Mouse (Mus musculus) adrenal gland, adult 8-10 months (tissue): ENCODE results near the gene Hcfc2. TPM values are rescaled to one million over a fixed set of nuclear protein-coding genes. Genes with fewer than 3 reads are reported as not detected.

Source experiments
- DNase-seq: peaks from one replicate; pipeline ENCODE4 v3.0.0; 2022
- total RNA-seq, 4 experiments: library from RNA; stranded (reverse); gene quantifications; 2 replicates each; pipeline ENCODE4 v1.2.4; 2022

Gene Hcfc2
- total RNA-seq, 4 experiments from 2014 or later: 31.6 to 43.2 (median 34.7) TPM

GRCm38 (mm10) chr10:82741354-82741753, 45.4 kb downstream of the Hcfc2 start:
- DNase-seq: no peak

- DNase-seq: no peak
Observed at GRCm38 (mm10) chr10:82741876-82742275, 45.9 kb downstream of the Hcfc2 start.

DNA sequence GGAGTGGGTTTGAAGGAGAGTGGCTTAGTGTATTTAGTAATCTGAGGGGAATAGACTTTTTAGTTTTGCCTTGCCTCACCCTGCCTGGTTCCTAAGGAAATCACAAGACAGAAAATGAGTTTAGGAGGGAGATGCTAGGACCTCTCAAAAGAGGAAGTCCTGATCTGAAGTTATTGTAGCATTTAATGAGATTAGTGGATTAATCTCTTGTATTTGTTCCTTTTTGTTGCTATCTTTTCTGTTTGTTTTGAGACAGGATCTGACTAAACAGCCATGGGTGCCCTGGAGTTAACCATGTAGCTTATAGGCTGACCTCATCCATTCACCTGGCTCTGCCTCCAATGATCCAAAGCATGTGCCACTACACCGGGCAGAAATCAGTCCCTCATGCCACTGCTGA, 46.6 kb downstream of the Hcfc2 start:
- DNase-seq: no peak

DNA sequence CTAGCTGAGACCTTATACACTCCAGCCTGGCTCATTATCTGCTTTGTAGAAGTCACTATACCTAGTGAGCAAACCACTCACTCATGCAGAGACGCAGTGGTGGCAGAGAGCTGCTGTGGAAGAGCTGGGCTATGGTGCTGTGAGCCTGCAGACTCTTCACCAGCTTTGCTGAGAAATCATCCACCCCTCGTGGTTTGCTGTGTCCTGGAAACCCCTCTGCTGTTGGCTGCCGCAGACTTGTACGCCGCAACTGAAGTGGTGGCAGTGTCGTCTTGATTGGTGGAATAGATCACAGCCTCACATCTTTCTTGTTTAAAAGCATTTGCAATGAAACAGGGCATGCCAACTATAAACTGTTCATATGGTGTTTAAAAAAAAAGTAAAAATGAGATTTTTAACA, 48.3 kb downstream of the Hcfc2 start:
- no peak for DNase-seq

DNA sequence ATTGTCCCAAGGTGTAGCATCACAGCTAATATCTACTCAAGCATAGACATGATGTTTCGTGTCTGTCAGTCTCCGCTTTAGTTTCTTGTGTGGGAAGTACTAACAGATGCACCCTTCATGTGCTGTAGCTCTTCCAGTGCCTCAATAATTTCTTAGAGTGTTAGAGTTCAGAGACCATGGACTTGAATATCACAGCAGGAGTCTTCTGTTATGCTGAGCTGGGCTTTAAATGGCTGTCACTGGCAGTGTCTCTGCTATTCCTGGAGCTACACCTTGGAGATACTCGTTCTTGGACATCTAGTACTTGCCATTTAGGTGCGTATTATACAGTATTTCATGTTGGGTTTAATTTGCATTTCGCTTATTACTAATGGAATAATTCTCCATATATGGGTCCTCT, 49.3 kb downstream of the Hcfc2 start:
- no peak for DNase-seq

DNA sequence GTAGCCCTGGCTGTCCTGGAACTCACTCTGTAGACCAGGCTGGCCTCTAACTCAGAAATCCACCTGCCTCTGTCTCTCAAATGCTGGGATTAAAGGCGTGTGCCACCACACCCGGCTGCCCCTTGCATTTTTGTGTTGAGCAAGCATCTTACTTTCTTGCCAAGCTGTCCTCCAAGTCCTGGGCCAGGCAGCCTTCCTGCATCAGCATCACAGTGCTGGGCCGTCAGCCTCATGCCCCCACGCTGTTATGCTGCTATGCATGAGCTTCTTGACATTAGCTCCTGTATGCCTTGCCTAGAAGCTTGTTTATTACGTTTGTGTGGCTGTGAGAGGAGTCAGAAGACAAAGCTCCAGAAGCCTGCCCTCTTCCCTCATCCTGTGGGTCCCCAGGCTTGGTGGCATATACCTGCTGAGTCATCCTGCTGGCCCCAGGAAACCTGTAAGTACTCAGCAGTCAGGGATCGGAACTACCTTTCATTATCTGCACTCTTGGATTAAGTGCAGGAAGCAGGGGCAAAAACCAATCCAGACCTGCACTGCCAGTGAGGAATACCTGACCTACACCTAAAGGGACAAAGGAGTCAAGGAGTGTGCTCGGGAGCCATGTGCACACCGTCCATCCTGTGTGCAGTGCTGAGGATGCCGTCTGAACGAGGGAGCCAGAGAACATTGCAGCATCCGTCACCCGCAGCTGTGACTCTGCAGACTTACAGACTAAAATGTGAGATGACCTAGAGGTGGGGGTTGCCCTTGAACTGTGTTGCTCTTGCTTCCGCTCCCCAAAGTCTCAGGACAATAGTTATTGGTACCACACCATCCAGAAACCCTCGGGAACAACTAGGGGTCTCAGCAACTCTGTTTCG, 51.3 kb downstream of the Hcfc2 start:
- no peak for DNase-seq

DNA sequence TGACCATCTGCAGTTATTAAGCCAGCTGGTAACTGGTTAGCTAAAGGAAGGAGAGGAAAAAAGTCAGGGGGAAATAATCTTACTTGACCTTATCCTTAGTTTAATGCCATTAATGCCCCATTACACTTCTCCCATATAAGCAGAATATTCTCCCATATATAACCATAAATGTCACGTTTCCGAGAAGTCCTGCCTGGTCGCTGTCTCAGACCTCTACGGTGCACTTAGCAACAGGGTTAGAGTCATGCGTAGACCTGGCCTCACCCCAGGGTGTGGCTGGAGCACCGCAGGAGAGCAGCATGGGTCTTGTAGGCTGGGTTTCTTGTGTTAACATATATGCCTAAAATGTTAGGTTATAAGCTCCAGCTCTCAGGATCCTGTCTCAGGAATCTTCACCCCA, 54.8 kb downstream of the Hcfc2 start:
- DNase-seq: no peak

DNA sequence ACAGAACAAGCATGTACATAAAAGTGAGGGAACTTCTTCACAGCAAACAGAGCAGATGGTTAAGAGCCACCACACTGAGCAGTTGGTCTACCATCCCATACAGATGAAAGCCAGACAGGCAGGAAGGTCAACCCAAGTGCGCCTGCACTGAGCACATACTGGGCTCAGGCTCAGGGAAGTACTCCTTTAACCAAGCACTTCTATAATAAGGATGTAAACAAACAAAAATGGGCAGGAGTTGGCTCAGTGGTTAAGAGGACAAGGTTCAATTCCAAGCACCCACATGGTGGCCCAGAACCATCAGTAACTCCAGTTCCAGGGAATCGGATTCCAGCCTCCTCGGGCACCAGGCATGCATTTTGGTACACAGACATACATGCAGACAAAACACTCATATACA, 57.0 kb downstream of the Hcfc2 start:
- DNase-seq: no peak

DNA sequence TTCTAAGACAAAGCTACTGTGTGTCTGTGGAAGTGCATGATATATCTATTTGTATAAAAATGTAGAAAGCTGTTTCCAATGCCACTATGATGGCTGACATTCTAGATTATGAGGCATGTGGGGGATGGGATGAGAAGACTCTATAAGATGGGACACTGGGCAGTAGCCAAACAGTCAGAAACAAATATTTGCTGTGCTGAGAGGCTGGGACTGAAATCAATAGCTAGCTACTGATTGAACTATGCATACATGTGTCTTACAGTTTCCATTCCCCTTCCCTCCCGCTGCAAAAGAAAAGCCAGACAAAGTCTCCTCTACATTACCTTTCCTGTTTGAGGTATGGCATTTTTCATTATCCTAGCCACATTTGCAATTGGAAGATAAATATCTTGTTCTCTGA, 58.7 kb downstream of the Hcfc2 start:
- no peak for DNase-seq

- no peak for DNase-seq
Observed at GRCm38 (mm10) chr10:82755213-82755890, 59.4 kb downstream of the Hcfc2 start.

GRCm38 (mm10) chr10:82756466-82756865, 60.5 kb downstream of the Hcfc2 start:
- no peak for DNase-seq

DNA sequence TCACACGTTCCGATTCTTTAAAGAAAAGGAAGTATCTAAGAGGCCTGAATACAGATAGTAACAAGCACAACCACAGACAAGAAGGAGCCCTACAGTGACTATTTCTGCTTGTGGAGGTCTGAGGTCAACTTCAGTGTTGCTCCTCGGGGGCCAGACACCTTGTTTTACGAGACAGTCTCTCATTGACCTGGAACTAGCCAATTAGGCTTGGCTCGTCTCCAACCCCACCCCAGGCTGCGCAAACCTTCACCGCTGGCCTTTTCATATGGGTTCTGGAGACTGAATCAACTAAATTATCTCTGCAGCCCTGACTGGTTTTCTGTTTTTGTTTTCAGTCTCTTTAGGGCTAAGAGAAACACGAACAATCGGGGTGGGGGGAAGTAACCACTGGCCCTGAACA, 61.4 kb downstream of the Hcfc2 start:
- DNase-seq: no peak

DNA sequence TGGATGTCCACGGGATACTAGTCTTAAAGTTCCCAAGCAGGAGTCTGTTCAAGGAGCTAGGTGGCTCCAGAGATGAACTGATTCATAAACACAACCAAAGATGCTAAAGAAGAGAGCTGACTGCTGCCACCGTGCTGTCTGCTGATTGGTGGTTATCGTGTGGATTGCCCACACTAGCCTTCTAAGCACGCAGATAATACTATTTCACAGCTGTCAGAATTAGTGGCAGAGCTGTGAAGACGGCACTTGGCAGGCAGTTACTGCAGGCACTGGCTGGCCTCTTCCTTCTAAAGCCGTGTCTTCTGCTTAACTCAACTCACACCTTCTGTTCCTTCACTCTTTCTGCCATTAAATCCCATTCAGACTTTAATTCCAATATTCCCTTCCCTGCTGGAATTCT, 62.4 kb downstream of the Hcfc2 start:
- DNase-seq: no peak

DNA sequence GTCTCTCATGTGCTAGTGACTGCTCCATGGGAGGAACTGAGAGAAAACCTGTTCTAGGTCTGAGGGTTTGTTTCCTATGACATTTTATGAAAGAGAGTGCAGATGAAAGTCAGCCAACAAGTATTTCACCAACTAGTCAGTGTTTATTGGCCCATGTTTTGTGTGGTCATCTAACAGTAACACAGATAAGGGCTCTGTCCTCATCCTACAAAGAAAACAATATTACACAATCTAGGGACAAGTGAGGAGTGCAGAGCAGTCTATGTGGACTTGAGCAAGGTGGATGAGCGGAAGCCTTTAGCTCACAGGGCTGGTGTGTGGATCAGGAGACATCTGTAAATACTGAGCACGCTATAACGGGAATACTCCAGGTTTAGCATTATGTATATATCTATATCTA, 62.9 kb downstream of the Hcfc2 start:
- DNase-seq: no peak

DNA sequence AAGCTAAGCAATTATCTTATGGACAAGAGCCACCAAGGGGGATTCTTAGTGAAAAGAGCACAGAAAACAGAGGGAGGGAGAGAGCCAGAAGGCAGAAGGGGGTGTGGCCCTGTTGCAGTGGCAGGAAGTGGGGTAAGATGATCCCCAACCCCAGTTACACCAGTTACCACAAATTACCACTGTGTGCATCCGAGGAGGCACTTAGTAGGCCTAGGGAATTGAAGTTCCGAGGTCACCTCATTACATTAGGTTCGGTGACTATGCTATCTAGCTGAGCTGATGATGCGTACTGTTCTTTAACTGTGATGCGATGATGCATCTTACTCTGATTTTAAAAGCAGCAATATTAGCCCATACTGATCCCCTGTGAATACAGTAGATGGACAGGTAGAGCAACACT, 63.7 kb downstream of the Hcfc2 start:
- DNase-seq: no peak

GRCm38 (mm10) chr10:82761037-82761811, 65.3 kb downstream of the Hcfc2 start:
- peak; percentile 11 for DNase-seq

DNA sequence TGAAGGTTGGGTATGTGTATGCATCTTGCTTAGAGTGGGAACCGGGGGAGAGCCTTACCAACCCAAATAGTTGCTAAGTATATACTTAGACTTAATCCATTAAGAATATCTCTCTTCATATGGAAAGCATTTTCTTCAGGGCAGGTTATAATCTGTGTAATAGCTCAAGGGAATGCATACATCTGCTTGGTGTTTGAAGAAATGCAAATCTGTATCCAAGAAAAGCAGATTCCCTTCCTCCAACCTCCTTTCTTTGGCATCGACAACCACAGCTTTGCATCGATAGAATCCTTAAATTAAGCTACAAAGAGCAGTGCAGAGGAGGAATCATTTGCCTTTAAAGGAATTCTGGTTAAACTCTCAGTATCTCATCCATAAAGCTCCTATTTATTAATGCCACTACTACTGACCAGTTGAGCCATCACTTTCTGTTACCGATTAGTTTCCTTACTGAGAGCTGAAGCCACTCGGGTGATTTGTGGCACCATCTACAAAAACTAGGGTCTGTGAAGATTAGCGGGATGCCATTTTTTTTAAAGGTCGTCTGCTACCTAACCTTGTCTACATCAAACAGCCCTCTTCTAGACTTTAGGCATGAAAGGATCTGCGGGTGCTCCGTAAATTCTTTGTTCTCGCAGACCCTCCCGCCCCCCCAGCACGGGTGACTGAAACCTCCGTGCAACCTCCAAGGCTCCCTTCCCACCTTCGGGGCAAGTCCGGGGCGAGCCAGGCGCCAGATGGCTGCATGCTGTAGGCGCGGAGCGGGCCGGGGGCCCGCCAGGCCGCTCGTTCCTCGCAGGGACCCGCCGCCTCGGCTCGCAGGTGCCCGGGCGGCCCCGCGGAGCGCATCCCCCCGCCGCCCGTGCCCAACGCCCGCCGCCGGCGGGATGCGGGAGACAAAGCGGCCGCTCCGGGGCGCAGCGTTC, 67.1 kb downstream of the Hcfc2 start:
- peak; percentile 23 for DNase-seq

GRCm38 (mm10) chr10:82763840-82764631, 68.1 kb downstream of the Hcfc2 start, which contains the start of gene Nfyb:
Gene Nfyb, minus strand, starts transcription at chr10:82764144.
- DNase-seq: peak; percentile 96

- no peak for DNase-seq
Observed at GRCm38 (mm10) chr10:82768901-82769300, 72.9 kb downstream of the Hcfc2 start.

GRCm38 (mm10) chr10:82770713-82771112, 74.8 kb downstream of the Hcfc2 start:
- DNase-seq: no peak

GRCm38 (mm10) chr10:82771595-82772170, 75.7 kb downstream of the Hcfc2 start:
- no peak for DNase-seq
